Mouse (Mus musculus) ES-CJ7 (cell line): ENCODE measurements at regions not wholly inside any gene's neighbourhood (a gene's known extent, or its start where the extent isn't known, plus 50 kb on each side); places are given as distances from the start of the nearest gene placed in this dataset.

Source experiments
- DNase-seq: peaks from one replicate; pipeline ENCODE4 v3.0.0; 2011; ENCODE audit warnings: low read depth, low spot score

- no peak for DNase-seq
Observed at GRCm38 (mm10) chrX:121533360-121533759, 863.8 kb downstream of the Nap1l3 start.

- DNase-seq: no peak
Observed at GRCm38 (mm10) chrX:121519830-121520229, 877.4 kb downstream of the Nap1l3 start.

GRCm38 (mm10) chrX:121497727-121498126 lies 899.5 kb downstream of the Nap1l3 start:
- no peak for DNase-seq

GRCm38 (mm10) chrX:121497219-121497618 lies 900.0 kb downstream of the Nap1l3 start:
- DNase-seq: no peak

- peak; percentile 26 for DNase-seq
Observed at GRCm38 (mm10) chrX:121479402-121479989, 917.7 kb downstream of the Nap1l3 start.

GRCm38 (mm10) chrX:121429078-121429477 lies 968.1 kb downstream of the Nap1l3 start:
- DNase-seq: no peak
